Mouse (Mus musculus) WW6 (cell line): Measurements from ENCODE around the gene Il23a.
A peak's percentile ranks its signal among the peaks of the same experiment; 100 is the strongest.
"Not testable (repeated sequence)": the region's sequence is repeated elsewhere in the genome, so short reads cannot be mapped to it uniquely, and the experiment has no call there.

Experiments used
- DNase-seq: peaks from one replicate; pipeline ENCODE4 v3.0.0-alpha.2; 2013; ENCODE audit warnings: low read depth, low spot score

Gene Il23a

DNA sequence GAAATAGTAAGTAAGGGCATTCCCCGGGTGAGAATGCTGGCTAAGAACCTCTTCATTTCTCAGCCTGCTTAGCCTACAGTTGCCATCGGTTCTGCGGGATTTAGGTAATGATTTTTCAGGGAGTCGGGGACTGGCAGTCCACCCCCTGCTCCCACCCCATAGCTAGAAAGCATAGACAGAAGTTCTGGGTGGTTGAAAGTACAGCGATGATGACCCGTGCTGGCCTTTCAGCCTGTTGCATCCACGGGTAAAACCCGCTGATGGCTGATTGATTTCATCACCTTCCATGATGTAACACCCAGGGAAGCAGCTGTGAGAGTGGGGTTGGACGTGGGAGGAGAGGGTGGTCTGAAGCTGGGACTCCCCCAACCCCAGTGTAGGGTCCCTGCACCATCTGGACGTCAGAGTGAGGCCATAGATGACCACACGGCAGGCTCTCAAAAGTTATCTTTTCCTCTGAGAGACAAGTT lies at the start of gene Il23a:
Gene Il23a (minus strand): TSS at position 51 of the 470 bp plus-strand sequence.
- DNase-seq: no peak

GRCm38 (mm10) chr10:128347541-128347940 lies 49.0 kb upstream of the Il23a start:
- no peak for DNase-seq

DNA sequence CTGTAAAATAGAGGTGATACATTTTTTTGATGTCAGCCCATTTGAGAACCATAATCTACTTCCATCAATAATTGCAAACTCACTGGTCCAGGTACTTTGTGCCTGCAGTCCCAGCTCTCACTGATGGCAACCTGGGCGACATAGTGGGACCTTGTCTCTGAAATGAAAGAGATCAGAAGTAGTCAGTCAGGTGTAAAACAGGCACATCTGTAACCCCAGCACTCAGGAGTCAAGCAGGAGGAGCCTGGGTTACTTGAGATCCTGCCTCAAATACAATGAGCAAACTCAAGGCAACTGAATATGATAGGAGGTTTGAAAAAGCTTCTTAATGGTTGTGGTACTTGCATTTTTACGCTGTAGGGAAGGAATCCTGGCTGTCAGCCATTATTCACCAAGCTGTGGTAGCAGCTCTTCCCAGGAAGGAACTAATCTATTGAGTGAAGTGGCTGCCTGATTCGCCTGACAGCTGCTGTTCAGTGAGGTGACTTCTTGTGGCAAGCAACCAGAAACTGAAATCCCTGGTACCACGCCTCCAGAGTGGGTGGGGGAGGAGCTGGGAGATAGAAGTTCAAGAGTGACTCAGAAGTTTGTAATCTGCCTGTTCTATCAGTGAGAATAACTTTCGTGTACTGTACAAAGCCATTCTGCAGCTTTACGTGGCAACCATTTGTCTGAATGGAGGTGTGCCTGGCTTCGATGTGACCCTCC lies 46.2 kb upstream of the Il23a start:
- no peak for DNase-seq

GRCm38 (mm10) chr10:128343436-128343835 lies 44.9 kb upstream of the Il23a start:
- no peak for DNase-seq

- DNase-seq: no peak
Observed at GRCm38 (mm10) chr10:128340257-128340656, 41.7 kb upstream of the Il23a start.

DNA sequence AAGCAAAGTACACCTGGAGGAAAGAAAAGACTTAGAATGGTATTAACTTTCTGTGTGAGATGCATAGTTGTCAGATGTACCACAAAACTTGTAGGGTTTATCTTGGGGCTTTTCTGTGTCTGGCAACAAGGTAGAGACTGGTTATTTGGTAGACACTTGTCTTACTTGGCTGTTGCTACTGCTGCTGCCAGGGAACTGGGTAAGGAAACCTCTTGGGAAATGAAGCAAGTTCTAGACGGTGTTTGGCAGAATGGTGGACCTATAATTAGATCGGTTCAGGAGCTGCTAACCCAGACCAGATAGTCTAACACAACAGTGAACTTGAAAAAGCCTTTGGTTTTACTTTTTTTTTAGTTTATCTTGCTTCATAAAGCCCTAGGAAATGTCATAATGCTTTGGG lies 40.4 kb upstream of the Il23a start:
- no peak for DNase-seq

DNA sequence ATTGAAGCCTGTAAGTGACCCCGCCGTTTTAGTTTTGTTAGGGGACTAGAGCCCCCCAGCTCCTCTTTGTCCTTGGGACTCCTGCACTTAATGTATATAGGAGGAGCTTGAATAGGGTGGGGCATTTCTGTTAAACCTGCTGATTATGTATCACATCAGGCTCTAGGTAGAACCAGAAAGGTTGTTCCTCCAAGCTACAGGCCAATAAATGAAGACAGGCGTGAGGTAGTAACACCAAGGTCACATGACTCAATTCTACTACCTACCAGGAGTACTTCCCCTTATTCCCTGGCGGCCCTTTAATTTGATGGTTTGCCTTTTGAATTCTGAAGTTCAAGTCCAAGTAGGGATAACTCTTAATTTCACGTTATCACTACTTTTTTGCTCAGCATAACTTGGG lies 39.9 kb upstream of the Il23a start:
- DNase-seq: no peak

- DNase-seq: peak; percentile 89
Observed at GRCm38 (mm10) chr10:128337306-128338181, 39.0 kb upstream of the Il23a start, which contains the start of gene Cs. Cs (plus strand) TSS chr10:128337734.

DNA sequence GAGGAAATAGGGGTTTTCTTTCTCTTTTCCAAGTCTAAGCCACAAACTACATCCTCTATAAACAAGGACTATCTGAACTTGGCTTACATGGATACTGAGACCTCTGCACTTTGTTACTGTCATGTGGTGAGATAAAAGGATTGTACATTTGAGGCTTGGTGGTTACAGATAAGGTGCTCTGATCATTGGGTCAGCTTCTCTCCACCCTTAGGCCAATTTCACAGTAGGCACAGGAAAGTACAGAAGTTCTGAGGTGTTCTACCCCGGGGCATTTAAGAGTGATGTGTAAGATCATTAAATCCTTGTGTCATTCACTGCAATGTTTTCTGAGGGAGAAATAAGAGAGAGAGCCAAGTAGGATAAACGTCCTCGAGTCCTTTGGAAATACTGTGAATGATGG lies 38.0 kb upstream of the Il23a start:
- DNase-seq: no peak

DNA sequence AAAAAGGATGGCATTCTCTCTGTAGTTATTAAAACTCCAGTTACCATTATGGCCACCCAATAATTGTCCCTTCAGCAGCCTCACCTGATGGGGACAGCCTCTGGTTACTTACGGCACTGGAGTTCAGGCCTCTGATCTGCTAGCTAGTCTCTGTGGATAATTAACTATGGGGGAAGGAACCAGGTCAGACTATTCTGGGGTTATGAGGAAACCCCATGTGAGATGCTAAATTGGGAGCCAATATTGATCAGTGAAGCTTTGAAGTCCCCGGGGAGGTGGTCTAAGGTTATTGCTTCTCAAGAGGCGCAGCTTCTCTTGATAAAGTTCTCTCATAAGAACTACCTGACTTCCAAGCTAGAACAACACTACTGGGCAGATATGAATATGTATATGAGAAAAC lies 37.6 kb upstream of the Il23a start:
- no peak for DNase-seq

DNA sequence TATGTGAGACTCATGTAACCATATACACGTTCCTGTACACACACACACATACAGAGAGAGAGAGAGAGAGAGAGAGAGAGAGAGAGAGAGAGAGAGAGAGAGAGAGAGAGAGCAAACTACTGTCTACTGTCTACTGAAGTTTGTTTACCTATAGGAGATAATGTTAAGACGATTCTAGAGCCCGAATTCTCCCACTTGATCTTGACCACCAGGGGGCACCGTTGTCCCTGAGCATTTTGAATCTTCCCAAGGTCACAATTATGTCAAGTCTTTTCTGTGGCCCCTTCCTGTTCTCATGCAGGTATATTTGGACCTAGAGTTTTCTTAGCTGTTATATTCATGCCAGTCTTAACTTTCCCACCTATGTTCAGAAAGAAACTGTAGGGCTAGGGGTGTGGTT lies 37.0 kb upstream of the Il23a start:
- no peak for DNase-seq

- DNase-seq: not testable (repeated sequence)
Observed at GRCm38 (mm10) chr10:128332358-128333249, 34.1 kb upstream of the Il23a start.

DNA sequence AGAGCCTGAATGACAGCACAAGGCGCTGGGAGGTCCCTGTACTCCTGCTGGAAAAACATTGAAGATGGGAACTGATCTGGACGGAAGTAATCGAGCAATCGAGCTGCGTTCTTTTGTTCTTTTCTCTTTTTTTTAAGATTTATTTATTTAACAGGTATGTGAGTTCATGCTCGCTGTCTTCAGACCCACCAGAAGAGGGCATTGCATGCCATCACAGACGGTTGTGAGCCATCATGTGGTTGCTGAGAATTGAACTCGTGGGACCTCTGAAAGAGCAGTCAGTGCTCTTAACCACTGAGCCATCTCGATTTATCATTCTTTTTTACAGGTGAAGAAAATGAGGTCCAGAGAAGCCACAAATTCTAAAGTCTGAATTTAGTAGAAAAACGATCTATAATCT lies 29.1 kb upstream of the Il23a start:
- DNase-seq: no peak

DNA sequence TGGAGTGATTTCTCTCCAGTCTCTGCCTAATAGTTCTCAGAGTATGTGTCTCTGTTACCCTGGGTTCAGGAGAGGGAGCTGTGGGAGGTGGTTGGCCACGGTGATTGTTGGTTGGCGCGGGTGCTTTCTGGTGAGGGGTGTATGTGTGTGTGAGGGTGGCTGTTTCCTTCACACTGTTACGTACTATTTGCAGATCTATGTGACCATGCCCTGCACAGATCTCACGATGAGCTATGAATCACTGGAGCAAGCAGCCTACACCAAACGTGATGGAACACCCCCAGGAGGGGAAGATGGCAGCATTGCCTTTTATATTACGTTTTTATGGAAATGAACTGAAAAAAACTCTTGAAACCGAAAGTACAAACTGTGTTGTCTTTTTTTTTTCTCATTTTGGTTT lies 28.3 kb upstream of the Il23a start:
- DNase-seq: no peak

DNA sequence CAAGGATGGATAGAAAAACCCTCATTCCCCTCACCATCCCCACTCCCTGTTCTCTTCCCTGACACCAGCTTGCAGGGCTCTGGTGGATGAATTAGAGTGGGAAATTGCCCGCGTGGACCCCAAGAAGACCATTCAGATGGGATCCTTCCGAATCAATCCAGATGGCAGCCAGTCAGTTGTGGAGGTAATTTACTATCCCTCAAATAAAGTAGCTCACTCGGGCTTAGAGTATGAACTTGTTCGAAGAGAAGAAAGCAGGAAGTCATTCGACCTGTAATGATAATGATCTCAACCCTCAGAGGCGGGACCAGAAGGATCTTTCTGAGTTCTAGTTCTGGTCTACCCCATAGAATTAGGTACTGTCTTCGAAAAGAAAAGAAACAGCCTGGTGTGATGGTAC lies 25.0 kb upstream of the Il23a start:
- DNase-seq: no peak

DNA sequence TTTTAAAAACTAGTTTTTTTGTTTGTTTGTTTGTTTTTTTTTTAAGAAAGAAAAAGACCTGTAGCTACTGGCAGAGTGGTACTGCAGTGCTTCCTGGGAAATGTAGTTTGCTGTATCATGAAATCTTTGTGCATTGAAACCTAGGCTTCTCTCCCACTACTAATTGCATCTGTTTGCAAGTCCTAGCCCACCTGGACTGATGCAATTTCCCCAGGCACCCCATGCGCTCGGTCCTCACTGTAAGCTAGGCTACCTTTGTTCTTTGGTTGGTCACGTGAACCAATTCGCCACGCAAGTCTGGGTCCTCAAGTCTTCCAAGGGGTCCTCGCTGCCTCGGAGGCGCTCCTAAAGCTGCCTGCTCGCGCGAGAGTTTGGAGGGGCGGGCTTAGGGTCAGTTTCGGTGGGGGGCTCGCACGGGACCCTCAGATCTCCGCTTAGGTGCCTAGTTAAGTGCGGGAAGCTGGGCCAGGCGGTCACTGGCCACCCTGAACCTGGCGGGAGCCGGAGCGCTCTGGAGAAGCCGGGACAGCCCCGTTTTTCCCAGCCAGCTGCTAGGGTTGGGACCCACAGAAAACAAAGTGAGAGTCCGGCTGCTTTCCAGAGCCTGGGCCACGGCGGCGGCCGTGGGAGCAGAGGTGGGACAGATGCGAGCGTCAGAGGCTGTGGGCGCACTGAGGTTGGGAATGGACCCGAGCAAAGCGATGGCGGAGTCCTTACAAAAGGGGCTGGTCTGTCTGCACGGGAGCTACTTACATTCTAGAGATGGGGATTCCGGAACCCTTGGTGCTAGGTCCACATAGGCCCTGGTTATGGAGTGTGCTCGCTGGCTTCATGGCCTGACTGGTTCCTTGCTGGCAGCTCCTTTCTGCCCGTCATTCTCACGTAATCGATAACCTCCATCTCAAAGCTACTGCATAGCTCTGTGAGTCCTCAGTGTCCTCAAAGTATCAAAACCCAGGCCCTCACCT lies 23.9 kb upstream of the Il23a start, which contains the start of gene Cnpy2:
Gene Cnpy2 (plus strand): TSS at position 319 of the 968 bp plus-strand sequence.
- peak; percentile 91 for DNase-seq

- DNase-seq: no peak
Observed at GRCm38 (mm10) chr10:128321641-128322040, 23.1 kb upstream of the Il23a start.

DNA sequence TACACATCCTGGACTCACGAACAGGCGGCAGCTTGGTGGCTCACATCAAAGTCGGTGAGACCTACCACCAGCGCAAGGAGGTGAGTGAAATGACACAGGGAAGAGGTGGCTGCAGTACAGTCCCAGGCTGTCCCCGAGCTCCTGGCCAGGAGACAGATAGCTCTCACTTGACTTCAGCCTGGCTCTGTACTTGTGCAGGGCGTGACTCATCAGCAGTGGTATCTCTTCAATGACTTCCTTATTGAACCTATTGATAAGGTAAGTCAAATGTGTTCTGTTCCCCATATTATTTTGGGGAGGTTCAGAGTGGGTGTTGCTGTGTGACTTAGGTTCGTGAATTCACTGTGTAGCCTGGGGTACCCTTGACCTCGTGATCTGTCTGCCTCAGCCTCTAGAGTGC lies 17.0 kb upstream of the Il23a start:
- no peak for DNase-seq

DNA sequence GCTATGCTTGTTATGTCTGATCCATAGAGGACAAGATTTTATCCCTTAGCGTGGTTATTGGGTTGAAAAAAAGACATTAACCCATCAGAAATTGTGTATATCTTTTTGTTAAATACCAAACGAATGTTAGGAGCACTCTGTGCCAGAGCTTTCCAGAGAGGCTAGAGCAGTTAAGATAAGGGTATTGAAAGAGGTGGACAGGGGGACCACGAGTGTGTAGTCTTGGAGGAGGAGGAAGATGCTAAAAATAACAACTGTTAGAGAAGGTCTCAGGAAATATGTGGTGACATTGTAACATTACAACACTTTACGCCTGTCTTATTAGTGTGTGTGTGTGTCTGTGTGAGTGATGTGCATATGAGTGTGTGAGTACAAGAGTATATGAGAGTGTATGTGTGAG lies 12.3 kb upstream of the Il23a start:
- no peak for DNase-seq

- DNase-seq: no peak
Observed at GRCm38 (mm10) chr10:128310177-128310576, 11.6 kb upstream of the Il23a start.
